Comparison of ENCODE assay signal across 8 mouse cellular contexts in the genomic region with DNA sequence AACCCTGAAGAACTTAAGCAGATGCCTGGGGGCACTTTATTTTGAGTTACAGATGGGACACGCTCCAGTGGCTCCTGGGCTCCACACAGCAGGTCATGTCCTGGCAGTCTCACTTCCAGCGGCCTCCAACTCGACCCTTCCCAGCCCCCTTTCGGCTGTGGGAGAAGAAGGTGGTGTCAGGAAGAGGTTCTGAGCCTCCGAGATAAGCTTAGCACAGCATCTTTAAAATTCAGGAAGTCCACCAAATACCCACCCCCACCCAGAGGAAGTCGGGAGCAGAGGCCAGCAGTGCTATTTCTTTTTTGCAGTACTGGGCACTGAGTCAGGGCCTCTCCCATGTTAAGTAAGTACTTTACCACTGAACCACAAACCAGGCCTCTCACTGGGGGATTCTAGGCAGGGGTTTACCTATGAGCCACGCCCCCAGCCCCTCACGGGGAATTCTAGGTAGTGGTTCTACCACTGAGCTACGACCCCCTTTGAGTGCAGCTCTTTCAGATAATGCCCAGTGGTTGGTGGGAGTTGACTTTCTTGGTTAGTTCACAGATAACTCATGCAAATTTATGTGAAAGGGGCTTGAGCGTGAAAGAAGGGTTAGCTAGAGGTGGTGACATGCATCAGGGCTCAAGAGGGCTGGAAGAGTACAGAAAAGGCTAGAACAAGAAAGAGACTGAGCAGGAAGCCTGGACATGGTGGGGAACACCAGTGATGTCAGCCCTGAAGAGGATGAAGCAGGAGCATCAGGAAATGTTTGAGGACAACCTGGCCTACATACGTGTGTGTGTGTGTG. TPM values are rescaled to one million over a fixed set of nuclear protein-coding genes. Genes with fewer than 3 reads are reported as not detected.
DNase-seq lines count a peak whose midpoint lies in the region; ATAC-seq and TF ChIP-seq lines count a peak whose summit lies in the region.
"Had no signal": no experiment of that assay in that cellular context is flagged by ENCODE, and none has a peak within 500 bp of the region (broad histone marks: within the 10 kb centered on the region; RNA-seq: fewer than 3 reads in every experiment).

No protein-coding gene starts in this region.

- H3K9me3 ChIP-seq in heart, embryonic 16.5 days (replicated peaks; ENCODE audit: control insufficient read depth, low read length), result no peaks in the 10 kb centered on the region
- H3K9me3 ChIP-seq in G1E (replicated peaks), result no peaks in the 10 kb centered on the region; the same call in 1 of the 2 replicates

- no peak overlapping the region for H3K4me3 ChIP-seq in heart, embryonic 16.5 days (ENCODE audit: low read length)
- H3K4me3 ChIP-seq in G1E (ENCODE audit: low read depth, low read length), result peak overlapping the region; percentile 55; the same call in 1 of the 2 replicates
- no peak overlapping the region for H3K4me3 ChIP-seq in brown adipose tissue, adult 24 weeks (ENCODE audit: insufficient read depth, low read depth, low read length)
- H3K4me3 ChIP-seq in macrophage (ENCODE audit: inconsistent target), result no peak overlapping the region

- DNase-seq in heart, adult 18-20 months, result no peak
- peak; percentile 81 for DNase-seq in G1E (ENCODE audit: low spot score)
- DNase-seq in left cerebral cortex, postnatal 36 days (ENCODE audit: low spot score in 2 of 2), result no peak
- no peak for DNase-seq in Muller cell, postnatal 12 days (ENCODE audit: inconsistent ontology term)
- DNase-seq: lung, postnatal 4 days had no signal

- TF ChIP-seq CTCF in G1E (IDR thresholded peaks at IDR 0.05; ENCODE audit: low read depth, low read length), result no peak

- H3K27ac ChIP-seq in heart, embryonic 16.5 days (ENCODE audit: low read length), result peak overlapping the region; percentile 70
- peak overlapping the region; percentile 75 for H3K27ac ChIP-seq in brown adipose tissue, adult 24 weeks (replicated peaks; ENCODE audit: low read depth, low read length)
- H3K27ac ChIP-seq in macrophage, result peak overlapping the region; percentile 96

- 0 out of 2 replicates have a peak, but pooled peaks cover 2% of the 10 kb centered on the region for H3K36me3 ChIP-seq in heart, embryonic 16.5 days (ENCODE audit: control insufficient read depth, insufficient read depth)
- H3K36me3 ChIP-seq in G1E (replicated peaks) (peaks cover 4% of the 10 kb centered on the region), macrophage (ENCODE audit: inconsistent target) (no peaks in the 10 kb centered on the region)

- peaks cover 24% of the 10 kb centered on the region for H3K4me1 ChIP-seq in heart, embryonic 16.5 days (ENCODE audit: control insufficient read depth, insufficient read depth, low read length)
- H3K4me1 ChIP-seq in G1E (ENCODE audit: insufficient read depth, low read depth, low read length), result peaks cover 66% of the 10 kb centered on the region
- peaks cover 10% of the 10 kb centered on the region for H3K4me1 ChIP-seq in brown adipose tissue, adult 24 weeks (ENCODE audit: control insufficient read depth, insufficient read depth, insufficient read length, low read length)

- intact Hi-C loops in left cerebral cortex, postnatal 36 days (cut with DNase I), result no loop called here

- no peak overlapping the region for H3K4me2 ChIP-seq in heart, embryonic 16.5 days (ENCODE audit: low read depth, low read length)

- no peak overlapping the region for H3K9ac ChIP-seq in heart, embryonic 16.5 days (ENCODE audit: low read length)

- ATAC-seq in heart, embryonic 16.5 days (replicated peaks; ENCODE audit: extremely low read depth, insufficient read depth, low FRiP score), result no peak
- ATAC-seq in G1E (ENCODE audit: extremely low read depth, insufficient number of reproducible peaks, low FRiP score, poor library complexity, severe bottlenecking), result peak; percentile 52

- WGBS in heart, embryonic 16.5 days, result 44% methylated on average over 11 of the region's 11 CpGs
- 17% methylated on average over 11 of the region's 11 CpGs for WGBS in macrophage (ENCODE audit: missing documents)

- no peaks in the 10 kb centered on the region for H3K27me3 ChIP-seq in heart, embryonic 16.5 days (ENCODE audit: control insufficient read depth, insufficient read depth, low read length)
- H3K27me3 ChIP-seq in G1E (ENCODE audit: insufficient read depth, low read length), result no peaks in the 10 kb centered on the region

- H3K79me2 ChIP-seq in macrophage (ENCODE audit: inconsistent target), result peaks cover 12% of the 10 kb centered on the region

RNA-seq across cellular contexts. Expression of gene Ppp1r12c, which starts 3.4 kb away (rescaled TPM):
- polyA plus RNA-seq in heart, embryonic 16.5 days (2015; fragmentation: Nextera tagmentation; extraction: Ambion mirVana), result 28.6 and 39.8 TPM in 2 replicates
- total RNA-seq in heart, adult 18-20 months (2021), result 10 to 100 TPM; 54.6 to 62.1 TPM
- 91.9 and 100 TPM in 2 replicates for total RNA-seq in G1E (2014; fragmentation: Nextera tagmentation)
- total RNA-seq in G1E (2017), result 91.1 and 99.8 TPM in 2 replicates
- polyA plus RNA-seq in G1E (2012), result 135 and 173 TPM in 2 replicates
- 32.9 and 42.2 TPM in 2 replicates for polyA plus RNA-seq in brown adipose tissue, adult 24 weeks (2012; ENCODE audit: insufficient read depth, insufficient read length, missing spikeins)
- 1,000 to 10,000 TPM in 4 of 26 experiments, 100 to 1,000 TPM in 22; 252 to 1,368 (median 799) TPM for total RNA-seq in macrophage (2018; cell fraction: chromatin; rRNA removed)
- total RNA-seq in macrophage (2018; cell fraction: cytosol; rRNA removed), result 100 to 1,000 TPM in 8 of 26 experiments, 10 to 100 TPM in 18; 58.8 to 146 (median 96.2) TPM
- total RNA-seq in macrophage (2018; cell fraction: nucleus; rRNA removed), result 100 to 1,000 TPM; 121 to 560 (median 335) TPM
- polyA plus RNA-seq in macrophage (2018), result 102 to 126 TPM (median 108 TPM) in 3 replicates
- total RNA-seq in left cerebral cortex, postnatal 36 days (2021), result 100 to 1,000 TPM; 142 to 168 TPM

RNA-seq across cellular contexts. Expression of gene Tnnt1, which starts 11.3 kb away (rescaled TPM):
- 170 and 190 TPM in 2 replicates for polyA plus RNA-seq in heart, embryonic 16.5 days (2015; fragmentation: Nextera tagmentation; extraction: Ambion mirVana)
- total RNA-seq in heart, adult 18-20 months (2021), result 10 to 100 TPM; 20.9 to 22.2 TPM
- not detected in 2 replicates for total RNA-seq in G1E (2014; fragmentation: Nextera tagmentation)
- 0.17 TPM in 1 of 2 replicates, not detected in the other for total RNA-seq in G1E (2017)
- 0.22 and 0.35 TPM in 2 replicates for polyA plus RNA-seq in G1E (2012)
- 25.6 and 40.1 TPM in 2 replicates for polyA plus RNA-seq in brown adipose tissue, adult 24 weeks (2012; ENCODE audit: insufficient read depth, insufficient read length, missing spikeins)
- total RNA-seq in macrophage (2018; cell fraction: chromatin; rRNA removed), result 1 to 10 TPM in 5 of 26 experiments, under 1 TPM in 1, not detected in 20; 0.92 to 2.8 (median 1.8) TPM
- 1 to 10 TPM in 21 of 26 experiments, under 1 TPM in 5; 0.63 to 2.5 (median 1.4) TPM for total RNA-seq in macrophage (2018; cell fraction: cytosol; rRNA removed)
- 1 to 10 TPM in 10 of 26 experiments, under 1 TPM in 3, not detected in 13; 0.58 to 2.8 (median 1.5) TPM for total RNA-seq in macrophage (2018; cell fraction: nucleus; rRNA removed)
- polyA plus RNA-seq in macrophage (2018), result 2.4 to 3.6 TPM (median 3.2 TPM) in 3 replicates
- 1 to 10 TPM; 5.9 to 9.4 TPM for total RNA-seq in left cerebral cortex, postnatal 36 days (2021)

RNA-seq across cellular contexts. Expression of gene Tnni3, which starts 19.2 kb away (rescaled TPM):
- 3,783 and 3,984 TPM in 2 replicates for polyA plus RNA-seq in heart, embryonic 16.5 days (2015; fragmentation: Nextera tagmentation; extraction: Ambion mirVana)
- over 10,000 TPM; 10,363 to 11,433 TPM for total RNA-seq in heart, adult 18-20 months (2021)
- total RNA-seq in G1E (2014; fragmentation: Nextera tagmentation), result not detected in 2 replicates
- 0.41 TPM in 1 of 2 replicates, not detected in the other for total RNA-seq in G1E (2017)
- 0.15 TPM in 1 of 2 replicates, not detected in the other for polyA plus RNA-seq in G1E (2012)
- polyA plus RNA-seq in brown adipose tissue, adult 24 weeks (2012; ENCODE audit: insufficient read depth, insufficient read length, missing spikeins), result not detected in 2 replicates
- 100 to 1,000 TPM in 9 of 26 experiments, 10 to 100 TPM in 17; 16.3 to 147 (median 47.9) TPM for total RNA-seq in macrophage (2018; cell fraction: chromatin; rRNA removed)
- 1 to 10 TPM in 8 of 26 experiments, under 1 TPM in 17, not detected in 1; 0.30 to 6.8 (median 0.89) TPM for total RNA-seq in macrophage (2018; cell fraction: cytosol; rRNA removed)
- total RNA-seq in macrophage (2018; cell fraction: nucleus; rRNA removed), result 10 to 100 TPM; 13.1 to 93.0 (median 33.9) TPM
- polyA plus RNA-seq in macrophage (2018), result 0.57 to 2.9 TPM (median 2.8 TPM) in 3 replicates
- under 1 TPM in 1 of 2 experiments, not detected in 1; 0.52 TPM for total RNA-seq in left cerebral cortex, postnatal 36 days (2021)

RNA-seq across cellular contexts. Expression of gene Dnaaf3, which starts 27.4 kb away (rescaled TPM):
- polyA plus RNA-seq in heart, embryonic 16.5 days (2015; fragmentation: Nextera tagmentation; extraction: Ambion mirVana), result 1.1 and 1.3 TPM in 2 replicates
- 1 to 10 TPM; 2.0 to 2.5 TPM for total RNA-seq in heart, adult 18-20 months (2021)
- total RNA-seq in G1E (2014; fragmentation: Nextera tagmentation), result not detected in 2 replicates
- total RNA-seq in G1E (2017), result not detected in 2 replicates
- not detected in 2 replicates for polyA plus RNA-seq in G1E (2012)
- not detected in 2 replicates for polyA plus RNA-seq in brown adipose tissue, adult 24 weeks (2012; ENCODE audit: insufficient read depth, insufficient read length, missing spikeins)
- total RNA-seq in macrophage (2018; cell fraction: chromatin; rRNA removed), result 10 to 100 TPM in 14 of 26 experiments, 1 to 10 TPM in 12; 4.2 to 44.0 (median 14.8) TPM
- total RNA-seq in macrophage (2018; cell fraction: cytosol; rRNA removed), result 10 to 100 TPM in 12 of 26 experiments, 1 to 10 TPM in 14; 2.2 to 17.1 (median 6.9) TPM
- 10 to 100 TPM in 18 of 26 experiments, 1 to 10 TPM in 8; 3.4 to 34.9 (median 12.7) TPM for total RNA-seq in macrophage (2018; cell fraction: nucleus; rRNA removed)
- 2.2 to 5.6 TPM (median 2.3 TPM) in 3 replicates for polyA plus RNA-seq in macrophage (2018)
- under 1 TPM; 0.27 to 0.34 TPM for total RNA-seq in left cerebral cortex, postnatal 36 days (2021)

RNA-seq across cellular contexts. Expression of gene Syt5, which starts 42.5 kb away (rescaled TPM):
- 1.9 and 3.4 TPM in 2 replicates for polyA plus RNA-seq in heart, embryonic 16.5 days (2015; fragmentation: Nextera tagmentation; extraction: Ambion mirVana)
- total RNA-seq in heart, adult 18-20 months (2021), result 1 to 10 TPM in 1 of 2 experiments, under 1 TPM in 1; 0.36 to 1.3 TPM
- total RNA-seq in G1E (2014; fragmentation: Nextera tagmentation) (not detected in 2 replicates), G1E (2017) (not detected in 2 replicates)
- polyA plus RNA-seq in G1E (2012) (not detected in 2 replicates), macrophage (2018) (not detected in 3 replicates)
- polyA plus RNA-seq in brown adipose tissue, adult 24 weeks (2012; ENCODE audit: insufficient read depth, insufficient read length, missing spikeins), result not detected in 2 replicates
- total RNA-seq in macrophage (2018; cell fraction: chromatin; rRNA removed), result not detected
- total RNA-seq in macrophage (2018; cell fraction: cytosol; rRNA removed), result not detected
- not detected for total RNA-seq in macrophage (2018; cell fraction: nucleus; rRNA removed)
- total RNA-seq in left cerebral cortex, postnatal 36 days (2021), result 100 to 1,000 TPM; 263 to 298 TPM

Comparison
In these comparisons a context has a peak if more than half of its experiments do, and no peak if none do; other contexts are left out.
1. RNA of gene Tnni3, which starts 19.2 kb away (polyA plus RNA-seq): 3,783 to 3,984 TPM in heart, embryonic 16.5 days; 0.57 to 2.9 TPM in macrophage, not detected in brown adipose tissue, adult 24 weeks and 0.15 TPM in G1E; every median in the first group is over 100 times any median in the second.
2. Peak in every context shown above with its lines, with median percentiles within 50 percentile points of each other: H3K27ac ChIP-seq.